Mouse (Mus musculus): Measurements from ENCODE around the gene Hydin. TPM values are rescaled to one million over a fixed set of nuclear protein-coding genes. Genes with fewer than 3 reads are reported as not detected.
"Not testable (repeated sequence)": the region's sequence is repeated elsewhere in the genome, so short reads cannot be mapped to it uniquely, and the experiment has no call there.

Gene Hydin
- polyA plus RNA-seq, 1 experiment from 2014 or later, result 0.36 TPM

GRCm38 (mm10) chr8:110319586-110319985, 52.8 kb downstream of the Hydin start:
- WGBS, result 67% methylated on average over 4 of the region's 4 CpGs
- no peak overlapping the region for H3K4me3 ChIP-seq (ENCODE audit: low read depth, low read length)
- H3K9ac ChIP-seq (ENCODE audit: low read depth, low read length), result no peak overlapping the region
- H3K27ac ChIP-seq (ENCODE audit: low read depth, low read length), result no peak overlapping the region
- no peaks in the 10 kb centered on the region for H3K36me3 ChIP-seq (ENCODE audit: control insufficient read depth, insufficient read depth, low read length)
- H3K4me1 ChIP-seq (replicated peaks; ENCODE audit: control insufficient read depth, insufficient read depth, low read length), result 0 out of 2 replicates have a peak, but pooled peaks cover 3% of the 10 kb centered on the region
- ATAC-seq (ENCODE audit: low FRiP score) (no peak), DNase-seq (ENCODE audit: low spot score) (no peak)
- H3K27me3 ChIP-seq (ENCODE audit: control insufficient read depth, insufficient read depth, low read length), result no peaks in the 10 kb centered on the region
- H3K4me2 ChIP-seq (replicated peaks; ENCODE audit: low read depth, low read length), result no peak overlapping the region
- H3K9me3 ChIP-seq (ENCODE audit: control insufficient read depth, low read length), result no peaks in the 10 kb centered on the region

GRCm38 (mm10) chr8:110321446-110321845, 54.7 kb downstream of the Hydin start:
- H3K36me3 ChIP-seq (ENCODE audit: control insufficient read depth, insufficient read depth, low read length), result no peaks in the 10 kb centered on the region
- H3K4me2 ChIP-seq (replicated peaks; ENCODE audit: low read depth, low read length), result no peak overlapping the region
- no peak overlapping the region for H3K4me3 ChIP-seq (ENCODE audit: low read depth, low read length)
- 84% methylated on average over 2 of the region's 2 CpGs for WGBS
- ATAC-seq (ENCODE audit: low FRiP score), result no peak
- DNase-seq (ENCODE audit: low spot score), result no peak
- no peaks in the 10 kb centered on the region for H3K27me3 ChIP-seq (ENCODE audit: control insufficient read depth, insufficient read depth, low read length)
- H3K4me1 ChIP-seq (replicated peaks; ENCODE audit: control insufficient read depth, insufficient read depth, low read length), result no peaks in the 10 kb centered on the region
- H3K9ac ChIP-seq (ENCODE audit: low read depth, low read length), result no peak overlapping the region
- H3K9me3 ChIP-seq (ENCODE audit: control insufficient read depth, low read length), result no peaks in the 10 kb centered on the region
- no peak overlapping the region for H3K27ac ChIP-seq (ENCODE audit: low read depth, low read length)

- Histone ChIP-seq H3K4me2 (replicated peaks; ENCODE audit: low read depth, low read length) (no peak overlapping the region), H3K36me3 (ENCODE audit: control insufficient read depth, insufficient read depth, low read length) (no peaks in the 10 kb centered on the region), H3K4me1 (replicated peaks; ENCODE audit: control insufficient read depth, insufficient read depth, low read length) (no peaks in the 10 kb centered on the region), H3K9ac (ENCODE audit: low read depth, low read length) (no peak overlapping the region), H3K27me3 (ENCODE audit: control insufficient read depth, insufficient read depth, low read length) (no peaks in the 10 kb centered on the region), H3K27ac (ENCODE audit: low read depth, low read length) (no peak overlapping the region), H3K4me3 (ENCODE audit: low read depth, low read length) (no peak overlapping the region), H3K9me3 (ENCODE audit: control insufficient read depth, low read length) (no peaks in the 10 kb centered on the region)
- WGBS, result 83% methylated on average over 10 of the region's 10 CpGs
- no peak for DNase-seq (ENCODE audit: low spot score)
- ATAC-seq (ENCODE audit: low FRiP score), result no peak
These were observed 57.3 kb downstream of the Hydin start for GRCm38 (mm10) chr8:110323981-110324574.

GRCm38 (mm10) chr8:110327120-110327519, 60.3 kb downstream of the Hydin start:
- not testable (repeated sequence) for ATAC-seq (ENCODE audit: low FRiP score); H3K9me3 ChIP-seq (ENCODE audit: control insufficient read depth, low read length)

GRCm38 (mm10) chr8:110333376-110333775, 66.6 kb downstream of the Hydin start:
- Histone ChIP-seq H3K36me3 (ENCODE audit: control insufficient read depth, insufficient read depth, low read length) (no peaks in the 10 kb centered on the region), H3K27ac (ENCODE audit: low read depth, low read length) (no peak overlapping the region), H3K4me2 (replicated peaks; ENCODE audit: low read depth, low read length) (no peak overlapping the region), H3K9ac (ENCODE audit: low read depth, low read length) (no peak overlapping the region), H3K27me3 (ENCODE audit: control insufficient read depth, insufficient read depth, low read length) (no peaks in the 10 kb centered on the region), H3K4me1 (replicated peaks; ENCODE audit: control insufficient read depth, insufficient read depth, low read length) (no peaks in the 10 kb centered on the region), H3K9me3 (ENCODE audit: control insufficient read depth, low read length) (no peaks in the 10 kb centered on the region), H3K4me3 (ENCODE audit: low read depth, low read length) (no peak overlapping the region)
- ATAC-seq (ENCODE audit: low FRiP score) (no peak), DNase-seq (ENCODE audit: low spot score) (no peak)
- 82% methylated on average over 7 of the region's 7 CpGs for WGBS

More at GRCm38 (mm10) chr8:110327120-110327519, 60.3 kb downstream of the Hydin start:
- not testable (repeated sequence) for H3K27me3 ChIP-seq (ENCODE audit: control insufficient read depth, insufficient read depth, low read length); H3K4me2 ChIP-seq (replicated peaks; ENCODE audit: low read depth, low read length); H3K36me3 ChIP-seq (ENCODE audit: control insufficient read depth, insufficient read depth, low read length); H3K4me3 ChIP-seq (ENCODE audit: low read depth, low read length); H3K27ac ChIP-seq (ENCODE audit: low read depth, low read length); H3K9ac ChIP-seq (ENCODE audit: low read depth, low read length); DNase-seq (ENCODE audit: low spot score); H3K4me1 ChIP-seq (replicated peaks; ENCODE audit: control insufficient read depth, insufficient read depth, low read length)

GRCm38 (mm10) chr8:110339447-110339846, 72.7 kb downstream of the Hydin start:
- Histone ChIP-seq H3K27me3 (ENCODE audit: control insufficient read depth, insufficient read depth, low read length) (no peaks in the 10 kb centered on the region), H3K4me2 (replicated peaks; ENCODE audit: low read depth, low read length) (no peak overlapping the region), H3K4me3 (ENCODE audit: low read depth, low read length) (no peak overlapping the region), H3K27ac (ENCODE audit: low read depth, low read length) (no peak overlapping the region), H3K4me1 (replicated peaks; ENCODE audit: control insufficient read depth, insufficient read depth, low read length) (no peaks in the 10 kb centered on the region), H3K9me3 (ENCODE audit: control insufficient read depth, low read length) (no peaks in the 10 kb centered on the region), H3K36me3 (ENCODE audit: control insufficient read depth, insufficient read depth, low read length) (no peaks in the 10 kb centered on the region), H3K9ac (ENCODE audit: low read depth, low read length) (no peak overlapping the region)
- ATAC-seq (ENCODE audit: low FRiP score) (no peak), DNase-seq (ENCODE audit: low spot score) (no peak)
- WGBS, result 82% methylated on average over 2 of the region's 2 CpGs

GRCm38 (mm10) chr8:110340090-110340703, 73.4 kb downstream of the Hydin start:
- no peaks in the 10 kb centered on the region for H3K27me3 ChIP-seq (ENCODE audit: control insufficient read depth, insufficient read depth, low read length)
- H3K4me3 ChIP-seq (ENCODE audit: low read depth, low read length), result no peak overlapping the region
- no peaks in the 10 kb centered on the region for H3K4me1 ChIP-seq (replicated peaks; ENCODE audit: control insufficient read depth, insufficient read depth, low read length)
- no peaks in the 10 kb centered on the region for H3K9me3 ChIP-seq (ENCODE audit: control insufficient read depth, low read length)
- ATAC-seq (ENCODE audit: low FRiP score) (no peak), DNase-seq (ENCODE audit: low spot score) (no peak)
- H3K9ac ChIP-seq (ENCODE audit: low read depth, low read length), result no peak overlapping the region
- 90% methylated on average over 12 of the region's 12 CpGs for whole genome bisulfite sequencing
- H3K4me2 ChIP-seq (replicated peaks; ENCODE audit: low read depth, low read length), result no peak overlapping the region
- H3K27ac ChIP-seq (ENCODE audit: low read depth, low read length), result no peak overlapping the region
- no peaks in the 10 kb centered on the region for H3K36me3 ChIP-seq (ENCODE audit: control insufficient read depth, insufficient read depth, low read length)

GRCm38 (mm10) chr8:110345697-110346394, 79.1 kb downstream of the Hydin start:
- no peak overlapping the region for H3K4me3 ChIP-seq (ENCODE audit: low read depth, low read length)
- no peak for ATAC-seq (ENCODE audit: low FRiP score)
- H3K27me3 ChIP-seq (ENCODE audit: control insufficient read depth, insufficient read depth, low read length), result no peaks in the 10 kb centered on the region
- H3K4me2 ChIP-seq (replicated peaks; ENCODE audit: low read depth, low read length), result no peak overlapping the region
- H3K9me3 ChIP-seq (ENCODE audit: control insufficient read depth, low read length), result no peaks in the 10 kb centered on the region
- no peaks in the 10 kb centered on the region for H3K36me3 ChIP-seq (ENCODE audit: control insufficient read depth, insufficient read depth, low read length)
- H3K9ac ChIP-seq (ENCODE audit: low read depth, low read length), result no peak overlapping the region
- 88% methylated on average over 12 of the region's 12 CpGs for WGBS
- no peak overlapping the region for H3K27ac ChIP-seq (ENCODE audit: low read depth, low read length)
- no peaks in the 10 kb centered on the region for H3K4me1 ChIP-seq (replicated peaks; ENCODE audit: control insufficient read depth, insufficient read depth, low read length)
- DNase-seq (ENCODE audit: low spot score), result no peak

GRCm38 (mm10) chr8:110346915-110347314, 80.1 kb downstream of the Hydin start:
- no peaks in the 10 kb centered on the region for H3K9me3 ChIP-seq (ENCODE audit: control insufficient read depth, low read length)
- WGBS, result 77% methylated on average over 1 of the region's 1 CpGs
- no peak for ATAC-seq (ENCODE audit: low FRiP score)
- no peak overlapping the region for H3K27ac ChIP-seq (ENCODE audit: low read depth, low read length)
- no peak overlapping the region for H3K4me2 ChIP-seq (replicated peaks; ENCODE audit: low read depth, low read length)
- H3K36me3 ChIP-seq (ENCODE audit: control insufficient read depth, insufficient read depth, low read length), result no peaks in the 10 kb centered on the region
- H3K4me1 ChIP-seq (replicated peaks; ENCODE audit: control insufficient read depth, insufficient read depth, low read length), result no peaks in the 10 kb centered on the region
- no peak overlapping the region for H3K4me3 ChIP-seq (ENCODE audit: low read depth, low read length)
- DNase-seq (ENCODE audit: low spot score), result no peak
- H3K27me3 ChIP-seq (ENCODE audit: control insufficient read depth, insufficient read depth, low read length), result no peaks in the 10 kb centered on the region
- no peak overlapping the region for H3K9ac ChIP-seq (ENCODE audit: low read depth, low read length)

All from hindbrain, embryonic 11.5 days (tissue).